Mouse (Mus musculus) neural tube, embryonic 12.5 days (tissue): ENCODE data around the gene H2afy. TPM values are rescaled to one million over a fixed set of nuclear protein-coding genes. Genes with fewer than 3 reads are reported as not detected.

Experiments used
- ATAC-seq: fragments of 200-750 bp; cut with Nextera tagmentation; 2 replicates; pipeline ENCODE4 v1.8.0; 2017; ENCODE audit warnings: low read depth, mild to moderate bottlenecking, moderate TSS enrichment, moderate library complexity; ENCODE audit not compliant: low FRiP score
- H3K27ac ChIP-seq: fragments of 300-500 bp; sonication (generic); 2 replicates; pipeline ENCODE4 v1.5.1; 2016
- H3K27me3 ChIP-seq: fragments of 300-500 bp; sonication (generic); replicated peaks from 2 replicates; pipeline ENCODE4 v1.6.1; 2016; ENCODE audit warnings: mild to moderate bottlenecking
- H3K36me3 ChIP-seq: fragments of 300-500 bp; sonication (generic); 2 replicates; pipeline ENCODE4 v1.6.1; 2016; ENCODE audit warnings: mild to moderate bottlenecking
- H3K4me1 ChIP-seq: fragments of 300-500 bp; sonication (generic); 2 replicates; pipeline ENCODE4 v1.6.1; 2016
- H3K4me2 ChIP-seq: fragments of 300-500 bp; sonication (generic); replicated peaks from 2 replicates; pipeline ENCODE4 v1.6.1; 2016; ENCODE audit warnings: mild to moderate bottlenecking
- H3K4me3 ChIP-seq: fragments of 300-500 bp; sonication (generic); 2 replicates; pipeline ENCODE4 v1.5.1; 2016
- H3K9ac ChIP-seq: fragments of 300-500 bp; sonication (generic); 2 replicates; pipeline ENCODE4 v1.6.1; 2016; ENCODE audit warnings: mild to moderate bottlenecking
- H3K9me3 ChIP-seq: fragments of 300-500 bp; sonication (generic); 2 replicates; pipeline ENCODE4 v1.6.1; 2016; ENCODE audit warnings: mild to moderate bottlenecking
- WGBS: fragments of 180-500 bp; shearing (Covaris S2); methylation state at CpG from one replicate; pipeline ENCODE4 v1.1.7; 2016; 5-methylcytosine and 5-hydroxymethylcytosine counted together
- polyA plus RNA-seq: library from polyadenylated mRNA; unstranded; fragments of >200 nt; fragmentation: Nextera tagmentation; extraction: Ambion mirVana; gene quantifications from 2 replicates; pipeline ENCODE4 v1.2.1, GENCODE M21; 2016

Gene H2afy
- polyA plus RNA-seq, 1 experiment from 2014 or later = 534 TPM

DNA sequence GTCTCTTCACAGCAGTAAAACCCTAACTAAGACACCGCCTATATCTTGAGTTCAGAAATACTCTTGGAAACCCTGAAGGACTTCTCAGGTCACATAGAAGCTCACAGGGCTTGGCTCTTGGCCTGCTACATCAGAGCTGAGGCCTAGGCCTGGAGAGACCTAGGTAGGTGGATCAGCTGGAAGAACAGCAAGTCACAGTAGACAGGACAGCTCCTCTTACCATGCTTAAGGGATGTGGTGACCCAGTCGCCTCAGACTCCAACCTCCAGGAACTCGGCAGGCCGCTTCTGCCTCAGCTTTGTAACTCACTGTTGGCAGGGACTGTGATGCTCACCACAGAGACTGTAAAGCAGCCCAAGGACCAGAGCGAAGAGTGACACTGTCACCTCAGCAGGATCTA, 13.1 kb downstream of the H2afy start:
- H3K36me3 ChIP-seq = peaks cover 85% of the 10 kb centered on the region
- H3K27me3 ChIP-seq = no peaks in the 10 kb centered on the region
- no peak for ATAC-seq
- H3K9me3 ChIP-seq = no peaks in the 10 kb centered on the region
- 93% methylated on average over 5 of the region's 5 CpGs for WGBS
- H3K9ac ChIP-seq = no peak overlapping the region
- no peak overlapping the region for H3K27ac ChIP-seq
- no peak overlapping the region for H3K4me3 ChIP-seq
- peaks cover 6% of the 10 kb centered on the region; the same call in 1 of the 2 replicates for H3K4me1 ChIP-seq
- no peak overlapping the region for H3K4me2 ChIP-seq

DNA sequence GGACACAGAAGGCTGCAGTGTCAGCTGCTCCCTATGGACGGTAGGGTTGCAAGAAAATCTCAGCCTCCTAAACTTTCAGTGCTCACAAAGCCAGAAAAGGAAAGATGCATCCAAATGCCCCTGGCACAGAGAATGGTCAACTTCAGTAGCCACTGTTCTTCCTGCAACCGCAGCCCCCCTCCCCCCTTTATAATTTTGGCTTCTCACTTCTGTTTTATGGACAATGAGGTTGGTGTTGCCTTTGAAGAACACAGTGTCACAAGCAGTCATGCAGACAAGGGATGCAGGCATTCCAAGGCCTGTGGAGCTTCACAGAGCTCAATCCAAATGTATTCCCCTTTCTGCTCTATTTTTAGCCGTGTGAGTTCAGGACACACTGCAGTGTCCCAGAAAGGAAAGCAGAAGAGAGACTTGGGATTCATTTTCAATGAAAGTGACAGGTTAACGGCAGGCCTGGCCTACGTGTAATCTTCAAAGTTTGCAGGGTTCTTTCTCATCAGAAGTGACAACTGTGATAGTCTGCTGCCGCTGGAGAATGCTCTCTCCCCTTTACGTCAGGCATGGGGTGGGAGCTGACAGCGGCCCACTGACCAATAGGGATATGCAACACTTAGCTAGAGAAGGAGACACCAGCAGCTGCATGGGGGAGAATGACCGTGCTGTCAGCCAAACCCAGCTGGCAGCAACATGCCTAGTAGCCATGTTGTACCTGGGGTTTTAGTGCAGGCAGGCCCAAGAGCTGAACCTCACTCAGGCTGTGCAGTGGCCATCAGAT, 18.0 kb downstream of the H2afy start:
- Histone ChIP-seq H3K4me1 (peaks cover 21% of the 10 kb centered on the region), H3K27ac (no peak overlapping the region), H3K9me3 (no peaks in the 10 kb centered on the region), H3K27me3 (no peaks in the 10 kb centered on the region), H3K4me3 (no peak overlapping the region), H3K4me2 (no peak overlapping the region), H3K36me3 (peaks cover 55% of the 10 kb centered on the region), H3K9ac (no peak overlapping the region)
- WGBS = 80% methylated on average over 9 of the region's 9 CpGs
- no peak for ATAC-seq

DNA sequence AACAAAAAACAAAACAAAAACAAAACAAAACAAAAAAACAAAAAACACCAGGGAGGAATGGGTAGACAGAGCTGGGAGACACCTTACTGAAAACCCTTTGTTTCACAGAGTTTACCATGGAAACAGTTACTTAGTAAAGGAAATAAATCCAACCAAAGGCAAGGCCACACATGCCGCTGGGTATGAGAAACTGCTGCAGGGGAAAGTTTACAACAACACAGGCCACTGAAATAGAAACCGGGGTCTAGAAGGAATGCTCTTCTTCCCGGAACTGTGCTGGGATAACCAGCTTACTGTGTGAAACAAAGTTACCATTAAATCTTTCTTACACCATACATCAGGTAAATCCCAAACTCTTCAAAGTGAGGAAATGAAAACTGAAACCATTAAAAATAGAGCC, 20.3 kb downstream of the H2afy start:
- Histone ChIP-seq H3K9ac (no peak overlapping the region), H3K27me3 (no peaks in the 10 kb centered on the region), H3K9me3 (no peaks in the 10 kb centered on the region), H3K36me3 (peaks cover 47% of the 10 kb centered on the region), H3K4me2 (no peak overlapping the region), H3K27ac (no peak overlapping the region), H3K4me1 (peaks cover 31% of the 10 kb centered on the region), H3K4me3 (no peak overlapping the region)
- 48% methylated on average over 3 of the region's 3 CpGs for WGBS
- no peak for ATAC-seq

DNA sequence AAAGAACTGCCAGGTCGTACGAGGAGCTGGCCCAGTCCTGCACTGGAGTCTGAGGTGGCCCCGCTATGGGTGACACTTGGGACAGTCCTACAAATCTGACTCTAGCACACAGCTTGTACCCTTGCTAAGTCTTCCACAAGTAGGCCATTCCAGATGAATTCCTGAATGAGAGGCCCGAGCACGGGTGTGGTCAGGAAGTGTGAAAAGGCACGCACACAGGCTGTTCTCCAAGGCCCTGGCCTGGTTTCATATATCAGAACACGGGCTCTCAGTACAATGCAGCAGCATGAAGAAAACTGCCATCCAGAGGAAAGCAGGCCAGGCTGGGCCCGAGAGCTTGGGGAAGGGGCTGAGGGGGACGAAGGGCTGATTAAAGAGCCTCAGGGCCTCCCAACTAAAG, 20.8 kb downstream of the H2afy start:
- no peak overlapping the region for H3K4me2 ChIP-seq
- peaks cover 35% of the 10 kb centered on the region for H3K4me1 ChIP-seq
- no peaks in the 10 kb centered on the region for H3K9me3 ChIP-seq
- no peak overlapping the region for H3K27ac ChIP-seq
- ATAC-seq = no peak
- H3K4me3 ChIP-seq = no peak overlapping the region
- 66% methylated on average over 9 of the region's 9 CpGs for WGBS
- no peaks in the 10 kb centered on the region for H3K27me3 ChIP-seq
- H3K9ac ChIP-seq = 0 out of 2 replicates have a peak overlapping the region, but pooled peaks have one; percentile 29
- H3K36me3 ChIP-seq = peaks cover 43% of the 10 kb centered on the region

DNA sequence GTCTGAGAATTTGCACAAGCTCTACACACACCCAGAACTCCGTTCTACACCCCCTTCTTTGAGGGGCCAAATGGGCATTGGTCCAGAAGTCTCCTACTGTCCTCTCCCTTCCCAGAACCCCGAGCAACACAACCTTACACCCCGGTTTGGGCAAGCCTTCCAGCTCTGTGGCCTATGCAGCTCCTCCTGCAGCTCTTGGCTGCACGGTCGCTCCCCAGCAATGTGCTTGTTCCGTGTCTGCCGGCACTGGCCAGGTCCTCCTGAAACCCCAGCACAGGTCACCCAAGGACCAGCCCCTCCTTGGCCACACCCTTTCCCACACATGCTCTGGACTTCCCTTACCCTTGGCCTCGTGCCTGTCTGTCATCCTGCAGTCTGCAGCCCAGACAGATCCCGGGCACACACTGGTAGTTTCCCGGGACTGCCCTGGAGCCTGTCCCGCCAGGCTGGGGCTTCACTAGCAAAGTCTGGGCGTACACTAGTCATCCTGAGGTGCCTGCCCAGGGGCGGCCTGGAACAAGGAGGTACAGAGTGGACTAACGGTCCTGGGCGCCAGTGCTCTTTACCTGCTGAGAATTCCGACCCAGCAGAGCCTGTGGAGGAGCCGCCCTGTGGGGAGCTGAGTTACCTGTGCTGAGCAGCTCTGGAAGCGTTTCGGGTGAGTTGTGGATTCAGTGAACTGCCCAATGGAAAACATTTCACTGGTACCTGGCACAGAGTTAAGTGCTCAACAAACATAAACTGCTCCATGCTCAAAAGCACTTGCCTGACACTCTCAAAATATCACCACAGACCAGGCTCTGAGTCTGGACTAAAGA, 22.5 kb downstream of the H2afy start:
- WGBS = 77% methylated on average over 19 of the region's 19 CpGs
- H3K4me1 ChIP-seq = peaks cover 52% of the 10 kb centered on the region
- H3K36me3 ChIP-seq = peaks cover 32% of the 10 kb centered on the region
- no peak overlapping the region for H3K27ac ChIP-seq
- 0 out of 2 replicates have a peak overlapping the region, but pooled peaks have one; percentile 26 for H3K9ac ChIP-seq
- ATAC-seq = no peak
- H3K27me3 ChIP-seq = no peaks in the 10 kb centered on the region
- no peak overlapping the region for H3K4me3 ChIP-seq
- no peak overlapping the region for H3K4me2 ChIP-seq
- no peaks in the 10 kb centered on the region for H3K9me3 ChIP-seq

DNA sequence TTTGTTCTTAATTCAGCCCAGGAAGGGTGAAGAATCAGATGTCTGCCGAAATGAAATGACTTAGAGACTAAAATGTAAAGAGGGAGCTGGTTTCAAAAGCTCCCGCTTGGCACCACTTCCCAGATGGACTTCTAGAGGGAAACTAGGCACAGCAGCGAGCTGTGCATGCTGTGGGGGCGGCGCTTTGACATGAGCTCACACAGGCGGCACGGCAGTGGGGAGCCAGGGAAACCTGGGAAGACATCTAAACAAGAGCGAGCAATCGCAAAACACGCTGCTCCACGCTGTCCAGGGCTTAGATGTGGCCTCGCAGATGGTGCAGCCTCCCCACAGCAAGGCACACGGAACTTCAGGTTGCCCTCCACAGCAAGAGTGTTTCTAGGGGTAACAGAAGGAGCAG, 23.2 kb downstream of the H2afy start:
- peaks cover 55% of the 10 kb centered on the region for H3K4me1 ChIP-seq
- no peak overlapping the region for H3K27ac ChIP-seq
- no peak; the same call in 1 of the 2 replicates for ATAC-seq
- H3K4me2 ChIP-seq = no peak overlapping the region
- no peaks in the 10 kb centered on the region for H3K9me3 ChIP-seq
- 0 out of 2 replicates have a peak overlapping the region, but pooled peaks have one; percentile 26 for H3K9ac ChIP-seq
- 57% methylated on average over 13 of the region's 13 CpGs for WGBS
- no peak overlapping the region for H3K4me3 ChIP-seq
- no peaks in the 10 kb centered on the region for H3K27me3 ChIP-seq
- H3K36me3 ChIP-seq = peaks cover 30% of the 10 kb centered on the region

DNA sequence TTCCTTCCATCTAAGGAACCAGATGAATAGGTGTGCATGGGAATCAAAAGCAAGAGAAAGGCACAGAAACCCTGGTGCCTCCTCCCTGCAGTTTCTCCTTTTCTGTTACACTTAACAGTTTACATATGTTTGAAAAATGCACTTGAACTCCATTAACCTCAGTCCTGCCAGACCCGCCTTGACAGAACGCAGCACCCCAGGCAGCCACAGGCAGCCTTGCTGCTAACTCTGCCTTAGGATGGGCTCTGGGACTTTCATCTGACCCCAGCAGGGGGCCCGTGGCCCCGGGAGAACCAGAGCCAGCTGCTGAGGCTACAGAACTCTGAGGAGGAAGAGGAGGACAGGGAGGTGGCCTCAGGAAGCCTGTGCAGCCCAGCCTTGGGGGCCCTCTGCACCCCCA, 23.7 kb downstream of the H2afy start:
- no peak overlapping the region for H3K4me3 ChIP-seq
- H3K4me2 ChIP-seq = no peak overlapping the region; the same call in 1 of the 2 replicates
- no peak for ATAC-seq
- H3K9me3 ChIP-seq = no peaks in the 10 kb centered on the region
- 22% methylated on average over 4 of the region's 4 CpGs for WGBS
- H3K9ac ChIP-seq = 0 out of 2 replicates have a peak overlapping the region, but pooled peaks have one; percentile 26
- H3K4me1 ChIP-seq = peaks cover 55% of the 10 kb centered on the region
- no peak overlapping the region for H3K27ac ChIP-seq
- H3K36me3 ChIP-seq = peaks cover 30% of the 10 kb centered on the region
- no peaks in the 10 kb centered on the region for H3K27me3 ChIP-seq

DNA sequence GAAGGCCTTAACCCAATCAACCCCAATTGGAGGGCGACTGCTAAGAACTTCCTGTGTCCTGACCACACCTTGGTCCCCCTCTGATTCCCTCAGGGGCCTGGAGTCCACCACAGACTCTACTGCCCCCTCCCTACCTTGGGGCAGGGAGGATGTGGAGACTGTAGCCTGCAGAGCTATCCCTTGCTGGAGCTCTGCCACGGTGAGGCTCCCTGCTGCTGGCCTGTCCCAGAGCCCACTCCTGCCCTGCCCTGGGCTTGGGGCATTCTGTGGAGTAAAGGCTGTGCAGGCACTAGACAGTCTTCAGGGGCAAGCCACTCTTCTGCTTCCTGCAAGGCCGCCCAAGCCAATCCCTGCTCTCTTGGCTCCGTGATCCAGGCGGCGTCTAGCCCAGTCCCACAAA, 24.6 kb downstream of the H2afy start:
- H3K36me3 ChIP-seq = peaks cover 25% of the 10 kb centered on the region; the same call in 1 of the 2 replicates
- no peak overlapping the region for H3K4me3 ChIP-seq
- H3K4me1 ChIP-seq = peaks cover 54% of the 10 kb centered on the region
- H3K9me3 ChIP-seq = no peaks in the 10 kb centered on the region
- H3K27ac ChIP-seq = no peak overlapping the region
- no peak overlapping the region for H3K4me2 ChIP-seq
- H3K27me3 ChIP-seq = no peaks in the 10 kb centered on the region
- ATAC-seq = no peak
- WGBS = 82% methylated on average over 6 of the region's 6 CpGs
- no peak overlapping the region for H3K9ac ChIP-seq

DNA sequence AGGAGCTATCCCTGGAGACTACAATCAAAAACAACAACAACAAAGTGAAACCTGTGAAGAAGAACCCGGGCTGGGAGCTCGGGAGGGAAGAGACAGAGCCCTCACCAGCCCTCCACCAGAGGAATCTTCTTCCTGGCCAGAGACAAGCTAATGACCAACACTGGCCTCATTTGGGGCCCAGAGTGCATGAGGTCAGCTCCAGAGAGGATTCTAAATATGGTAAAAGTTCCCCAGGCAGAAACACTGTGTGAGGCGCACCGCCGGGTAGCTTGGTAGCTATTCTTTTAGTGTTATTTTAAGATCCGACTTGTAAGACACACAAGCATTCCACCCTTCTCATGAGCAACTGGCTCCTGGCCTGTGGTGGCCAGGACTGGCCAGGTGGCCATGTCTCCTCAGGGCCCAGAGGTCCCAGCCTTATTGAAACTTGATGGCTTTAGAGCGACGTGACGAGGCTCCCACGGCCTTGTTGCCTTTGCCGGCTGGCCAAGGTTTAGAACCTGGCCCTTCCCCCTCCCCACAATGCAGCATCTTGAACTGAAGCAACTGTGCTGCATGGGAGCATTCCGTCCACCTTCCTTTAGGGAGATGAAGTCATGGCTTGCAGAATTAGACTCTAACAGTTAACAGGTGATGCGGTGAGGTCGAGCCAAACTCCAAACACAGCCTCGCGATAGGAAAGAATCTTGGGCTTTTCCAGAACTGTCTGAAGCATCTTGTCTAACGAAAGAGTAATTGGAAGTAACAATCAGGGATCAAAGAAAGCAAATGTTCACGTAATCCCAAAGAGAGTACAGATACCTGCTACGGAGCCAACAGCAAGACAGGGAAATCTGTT, 25.2 kb downstream of the H2afy start:
- peaks cover 49% of the 10 kb centered on the region for H3K4me1 ChIP-seq
- ATAC-seq = no peak
- no peak overlapping the region for H3K4me2 ChIP-seq
- H3K27me3 ChIP-seq = no peaks in the 10 kb centered on the region
- H3K9me3 ChIP-seq = no peaks in the 10 kb centered on the region
- no peak overlapping the region for H3K4me3 ChIP-seq
- 69% methylated on average over 19 of the region's 19 CpGs for WGBS
- no peak overlapping the region for H3K27ac ChIP-seq
- H3K36me3 ChIP-seq = peaks cover 25% of the 10 kb centered on the region; the same call in 1 of the 2 replicates
- no peak overlapping the region for H3K9ac ChIP-seq

DNA sequence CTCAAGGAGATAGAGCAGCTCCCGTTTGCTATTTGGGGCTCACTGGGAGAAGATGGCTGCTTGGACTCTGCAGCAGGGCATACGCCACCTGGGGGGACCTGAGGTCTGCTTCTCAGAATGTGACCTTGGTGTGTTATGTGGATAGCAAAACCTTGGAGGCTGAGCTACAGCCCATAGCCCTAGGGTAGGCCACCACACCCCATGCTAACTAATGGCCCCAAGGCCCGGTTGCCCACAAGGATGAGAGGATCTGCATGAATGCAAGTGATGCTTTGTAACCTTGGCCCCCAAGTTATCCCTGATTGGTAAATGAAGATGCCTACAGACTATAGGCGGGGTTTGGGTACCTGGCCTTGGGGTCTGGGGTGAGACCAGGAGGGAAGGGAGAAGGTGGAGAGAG, 26.5 kb downstream of the H2afy start:
- no peak overlapping the region for H3K9ac ChIP-seq

DNA sequence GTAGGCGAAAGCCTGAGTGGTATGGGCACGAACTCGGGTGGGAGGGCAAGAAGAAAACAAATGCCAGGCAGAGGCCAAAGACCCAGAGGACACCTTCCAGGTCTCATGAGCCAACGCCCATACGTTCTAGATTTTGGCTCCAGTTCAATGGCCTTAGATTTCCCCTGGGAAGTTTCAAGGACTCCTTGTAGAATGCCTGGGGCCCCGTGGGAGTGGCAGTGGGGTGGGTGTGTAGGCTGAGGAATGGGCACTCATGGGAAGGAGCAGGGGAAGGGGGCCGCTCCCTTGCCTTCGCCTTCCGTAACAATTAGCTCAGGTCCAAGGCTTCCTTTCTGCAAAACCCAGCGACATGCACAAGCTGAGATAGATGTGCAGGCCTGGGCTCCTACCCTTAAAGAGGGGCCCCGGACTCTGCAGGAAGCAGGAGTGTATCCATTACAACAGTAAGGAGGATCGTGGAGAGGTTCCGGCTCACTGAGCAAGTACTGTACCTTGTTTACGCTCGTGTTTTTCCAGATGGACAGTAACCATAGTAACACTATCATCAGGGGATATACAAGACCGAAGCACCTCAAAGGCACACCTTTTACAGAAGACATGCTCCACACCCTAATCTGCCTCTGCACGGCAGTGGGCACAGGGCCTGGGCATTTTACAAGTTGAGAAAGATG, 27.2 kb downstream of the H2afy start:
- 46% methylated on average over 17 of the region's 17 CpGs for WGBS
- peaks cover 35% of the 10 kb centered on the region for H3K36me3 ChIP-seq
- H3K4me1 ChIP-seq = peaks cover 44% of the 10 kb centered on the region
- 0 out of 2 replicates have a peak overlapping the region, but pooled peaks have one; percentile 14 for H3K4me2 ChIP-seq
- no peaks in the 10 kb centered on the region for H3K9me3 ChIP-seq
- H3K27me3 ChIP-seq = no peaks in the 10 kb centered on the region
- H3K9ac ChIP-seq = 0 out of 2 replicates have a peak overlapping the region, but pooled peaks have one; percentile 38
- no peak for ATAC-seq
- H3K4me3 ChIP-seq = no peak overlapping the region
- peak overlapping the region; percentile 26; the same call in 1 of the 2 replicates for H3K27ac ChIP-seq

More for the DNA sequence above, 26.5 kb downstream of the H2afy start:
- peaks cover 43% of the 10 kb centered on the region for H3K4me1 ChIP-seq
- no peak overlapping the region for H3K4me2 ChIP-seq
- WGBS = 68% methylated on average over 4 of the region's 4 CpGs
- H3K36me3 ChIP-seq = peaks cover 28% of the 10 kb centered on the region
- no peaks in the 10 kb centered on the region for H3K27me3 ChIP-seq
- H3K4me3 ChIP-seq = no peak overlapping the region
- no peak for ATAC-seq
- peak overlapping the region; percentile 26; the same call in 1 of the 2 replicates for H3K27ac ChIP-seq
- H3K9me3 ChIP-seq = no peaks in the 10 kb centered on the region
